Mouse (Mus musculus) c-Kit-negative CD71-positive TER-119-positive erythroid progenitor cells, embryonic 14.5 days (primary cell): ENCODE results near the gene Abhd17c.

Experiments used
- DNase-seq: peaks from one replicate; pipeline ENCODE4 v3.0.0-alpha.2; 2013; ENCODE audit warnings: low read depth, low spot score

Gene Abhd17c

DNA sequence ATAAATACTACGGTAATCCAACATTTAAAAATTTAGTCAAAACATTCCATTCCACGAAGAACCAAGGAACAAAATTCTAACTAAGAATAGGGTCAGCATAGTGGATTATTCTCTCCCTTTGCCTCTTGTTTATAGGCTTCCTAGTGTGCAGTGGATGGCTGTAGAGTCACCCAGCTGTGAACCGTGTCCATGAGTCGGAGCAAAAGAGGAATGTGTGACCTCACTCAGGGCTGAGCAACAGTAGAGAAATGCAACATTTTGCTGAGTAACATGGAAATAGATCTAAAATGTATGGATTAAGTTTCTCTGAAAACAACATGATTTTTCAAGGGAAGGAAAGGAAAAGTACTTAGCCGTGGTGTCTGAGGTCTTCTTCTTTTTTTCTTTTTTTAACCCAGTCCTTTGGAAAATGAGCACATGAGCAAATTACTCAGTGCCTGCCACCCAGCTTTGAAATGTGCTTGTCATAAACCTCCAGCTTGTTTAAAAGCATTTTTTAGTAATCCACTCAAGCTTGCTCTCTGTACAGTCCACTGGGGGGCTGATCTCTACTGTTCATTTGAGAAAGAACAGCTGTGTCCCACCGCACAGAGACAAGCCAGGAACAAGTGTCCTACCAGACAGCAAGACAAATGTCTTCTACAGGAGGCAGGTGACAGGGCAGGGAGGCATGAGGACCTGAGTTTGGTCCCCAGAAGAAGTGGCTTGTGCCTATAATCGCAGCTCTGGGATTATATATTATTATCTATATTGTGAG lies 74.3 kb downstream of the Abhd17c start:
- no peak for DNase-seq

DNA sequence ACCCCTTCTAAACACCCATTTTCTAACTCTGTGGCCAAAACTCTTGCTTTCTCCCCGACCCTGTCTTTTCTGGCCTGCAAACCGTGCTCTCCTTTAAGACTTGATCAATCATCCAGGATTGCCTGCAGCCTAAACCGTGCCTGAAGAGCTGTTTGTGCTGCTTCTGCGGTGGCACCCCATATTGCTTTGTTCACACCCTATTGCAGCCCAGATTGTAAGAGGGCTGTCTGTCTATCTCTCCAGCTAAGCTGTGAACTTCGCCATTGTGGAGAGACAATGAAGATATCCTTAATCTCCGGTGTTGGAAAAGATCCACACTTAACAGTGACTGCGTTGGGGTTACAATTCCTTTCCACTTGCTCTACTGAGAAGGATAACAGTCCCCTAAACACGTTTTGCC lies 77.4 kb downstream of the Abhd17c start:
- no peak for DNase-seq

DNA sequence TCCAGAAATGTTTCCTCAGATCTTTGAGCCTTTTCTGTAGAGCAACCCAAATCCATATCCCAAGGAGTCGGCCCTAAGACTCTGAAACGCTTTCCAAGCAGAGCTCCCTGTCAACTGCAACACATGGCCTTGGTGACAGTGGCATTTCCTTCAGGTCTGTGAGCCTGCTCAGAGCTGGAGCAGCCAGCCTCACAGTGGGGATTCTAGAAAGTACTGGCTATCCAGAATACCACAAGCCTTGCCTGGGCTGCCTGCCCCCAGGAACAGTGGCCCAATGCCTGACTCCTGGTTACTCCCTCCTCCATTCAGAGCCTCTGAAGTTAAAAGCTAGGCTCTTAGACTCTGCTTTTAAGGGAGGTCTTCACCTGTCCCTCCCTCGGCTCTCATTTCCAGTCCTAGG lies 77.8 kb downstream of the Abhd17c start:
- DNase-seq: no peak

DNA sequence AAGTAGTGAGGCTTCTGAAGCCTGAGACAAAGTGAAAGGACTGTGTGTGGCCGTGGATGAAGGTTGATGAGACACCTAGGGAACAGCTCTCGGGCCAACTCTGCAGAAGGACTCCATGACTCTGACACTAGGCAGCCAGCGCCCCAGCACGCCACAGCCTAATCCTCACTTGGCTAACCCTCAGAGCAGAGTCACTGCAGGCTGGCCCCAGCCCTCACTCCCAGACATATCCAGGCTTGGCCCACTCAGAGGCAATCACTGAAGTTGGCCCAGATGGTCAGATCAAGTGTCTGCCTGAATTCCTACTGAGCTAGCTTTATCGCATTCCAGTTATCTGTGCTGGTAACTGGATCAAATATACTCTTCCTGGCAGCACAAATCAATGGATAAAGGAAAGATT lies 82.8 kb downstream of the Abhd17c start:
- no peak for DNase-seq

DNA sequence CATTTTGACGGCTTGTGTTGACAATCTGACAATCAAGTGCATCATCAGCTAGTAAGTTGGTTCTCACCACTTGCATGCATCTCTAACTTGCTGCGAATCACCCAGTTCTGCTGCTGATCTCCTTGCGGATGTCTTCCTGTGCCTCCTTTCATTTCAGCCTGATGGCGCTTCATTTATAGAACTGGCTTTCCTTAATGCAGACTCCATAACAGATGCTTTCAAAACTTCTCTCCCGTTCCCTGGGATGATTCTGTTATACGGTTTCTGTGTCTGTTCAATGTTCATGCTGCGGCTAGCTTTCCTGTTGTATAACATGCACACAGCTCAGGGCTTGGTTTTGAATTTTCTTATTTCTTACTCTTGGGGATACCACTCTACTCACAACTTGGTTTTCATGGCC lies 91.9 kb downstream of the Abhd17c start:
- DNase-seq: no peak
